Mouse (Mus musculus): ENCODE measurements around the gene Olfr283. TPM values are rescaled to one million over a fixed set of nuclear protein-coding genes. Genes with fewer than 3 reads are reported as not detected.

The Olfr283 gene
- polyA plus RNA-seq, 1 experiment from 2014 or later, result not detected

DNA sequence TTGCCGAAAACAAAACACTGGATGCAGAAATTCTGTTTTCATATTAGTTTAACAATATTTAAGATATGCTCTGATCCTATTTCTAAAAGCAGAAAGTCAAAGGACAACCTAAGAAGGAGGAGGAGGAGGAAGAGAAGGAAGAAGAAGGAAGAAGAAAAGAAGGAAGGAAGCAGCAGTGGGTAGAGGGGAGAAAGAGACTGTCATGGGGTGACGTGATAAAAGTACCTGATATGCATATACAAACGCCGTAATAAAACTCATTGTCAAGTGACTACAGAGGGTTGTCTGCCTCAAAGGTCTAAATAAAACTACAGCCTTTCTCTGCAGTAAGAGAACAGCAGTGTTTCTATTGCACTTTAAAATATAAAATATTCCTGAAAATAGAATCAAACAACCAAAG is 35.2 kb upstream of the Olfr283 start:
- no peak overlapping the region for H3K4me3 ChIP-seq (ENCODE audit: control insufficient read depth in 1 of 2, insufficient read depth in 1 of 2, low read depth in 1 of 2, low read length in 2 of 2)
- no peaks in the 10 kb centered on the region for H3K36me3 ChIP-seq (ENCODE audit: control insufficient read depth, insufficient read depth, low read length)
- 74% methylated on average over 4 of the region's 4 CpGs for WGBS
- no peaks in the 10 kb centered on the region for H3K9me3 ChIP-seq (ENCODE audit: control insufficient read depth, low read length)
- no peak overlapping the region for H3K4me2 ChIP-seq (ENCODE audit: low read length)
- no peak overlapping the region for H3K9ac ChIP-seq (ENCODE audit: low read length)
- H3K27me3 ChIP-seq (ENCODE audit: control insufficient read depth, insufficient read depth, low read length), result no peaks in the 10 kb centered on the region
- no peak overlapping the region for H3K27ac ChIP-seq (replicated peaks in 1 of 2; ENCODE audit: control insufficient read depth in 1 of 2, insufficient read depth in 1 of 2, low read depth in 2 of 2, low read length in 2 of 2)
- H3K4me1 ChIP-seq (ENCODE audit: control insufficient read depth in 2 of 2, insufficient read depth in 2 of 2, low read length in 2 of 2), result no peaks in the 10 kb centered on the region
- ATAC-seq (ENCODE audit: insufficient number of reproducible peaks, insufficient read depth, low FRiP score, low read depth), result no peak

DNA sequence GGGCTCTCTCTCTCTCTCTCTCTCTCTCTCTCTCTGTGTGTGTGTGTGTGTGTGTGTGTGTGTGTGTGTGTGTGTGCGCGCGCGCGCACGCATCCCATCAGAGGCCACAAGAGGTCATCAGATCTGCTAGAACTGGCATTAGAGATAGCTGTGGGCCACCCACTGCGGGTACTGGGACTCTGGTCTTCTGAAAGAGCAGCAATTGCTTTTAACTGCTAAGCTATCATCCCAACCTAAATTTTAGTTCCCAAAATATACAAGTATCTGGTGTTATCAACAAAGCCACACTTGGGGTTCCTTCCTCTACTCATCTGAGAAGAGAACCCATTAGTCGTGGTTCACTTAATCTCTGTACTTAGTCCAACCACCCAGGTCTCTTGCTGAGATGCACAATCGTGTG is 29.5 kb upstream of the Olfr283 start:
- ATAC-seq (ENCODE audit: insufficient number of reproducible peaks, insufficient read depth, low FRiP score, low read depth), result no peak
- no peaks in the 10 kb centered on the region for H3K4me1 ChIP-seq (ENCODE audit: control insufficient read depth in 2 of 2, insufficient read depth in 2 of 2, low read length in 2 of 2)
- H3K27me3 ChIP-seq (ENCODE audit: control insufficient read depth, insufficient read depth, low read length), result no peaks in the 10 kb centered on the region
- no peaks in the 10 kb centered on the region for H3K36me3 ChIP-seq (ENCODE audit: control insufficient read depth, insufficient read depth, low read length)
- no peak overlapping the region for H3K9ac ChIP-seq (ENCODE audit: low read length)
- no peak overlapping the region for H3K4me2 ChIP-seq (ENCODE audit: low read length)
- 88% methylated on average over 9 of the region's 9 CpGs for WGBS
- H3K9me3 ChIP-seq (ENCODE audit: control insufficient read depth, low read length), result no peaks in the 10 kb centered on the region
- H3K27ac ChIP-seq (replicated peaks in 1 of 2; ENCODE audit: control insufficient read depth in 1 of 2, insufficient read depth in 1 of 2, low read depth in 2 of 2, low read length in 2 of 2), result no peak overlapping the region
- no peak overlapping the region for H3K4me3 ChIP-seq (ENCODE audit: control insufficient read depth in 1 of 2, insufficient read depth in 1 of 2, low read depth in 1 of 2, low read length in 2 of 2)

DNA sequence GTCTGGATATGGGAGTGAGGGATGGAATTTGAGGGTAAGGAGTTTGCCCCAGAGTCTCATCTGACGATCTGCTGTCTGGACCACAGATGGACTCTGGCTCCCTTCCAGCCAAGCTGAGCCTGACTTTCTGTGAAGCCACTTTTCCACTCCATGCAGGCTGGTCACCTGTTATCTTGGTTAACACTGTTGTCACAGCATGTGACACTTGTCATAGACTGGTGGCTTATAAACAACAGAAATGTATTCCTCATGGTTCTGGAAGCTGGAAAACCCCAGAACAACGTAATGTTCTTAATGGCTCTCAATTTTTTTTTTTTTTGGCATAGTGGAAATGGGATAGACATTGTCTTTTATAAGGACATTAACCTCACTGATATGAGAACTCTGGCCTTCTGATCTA is 28.9 kb upstream of the Olfr283 start:
- no peaks in the 10 kb centered on the region for H3K4me1 ChIP-seq (ENCODE audit: control insufficient read depth in 2 of 2, insufficient read depth in 2 of 2, low read length in 2 of 2)
- no peak overlapping the region for H3K4me3 ChIP-seq (ENCODE audit: control insufficient read depth in 1 of 2, insufficient read depth in 1 of 2, low read depth in 1 of 2, low read length in 2 of 2)
- no peaks in the 10 kb centered on the region for H3K36me3 ChIP-seq (ENCODE audit: control insufficient read depth, insufficient read depth, low read length)
- H3K4me2 ChIP-seq (ENCODE audit: low read length), result no peak overlapping the region
- no peak overlapping the region for H3K9ac ChIP-seq (ENCODE audit: low read length)
- H3K9me3 ChIP-seq (ENCODE audit: control insufficient read depth, low read length), result no peaks in the 10 kb centered on the region
- 86% methylated on average over 2 of the region's 2 CpGs for WGBS
- no peaks in the 10 kb centered on the region for H3K27me3 ChIP-seq (ENCODE audit: control insufficient read depth, insufficient read depth, low read length)
- ATAC-seq (ENCODE audit: insufficient number of reproducible peaks, insufficient read depth, low FRiP score, low read depth), result no peak
- no peak overlapping the region for H3K27ac ChIP-seq (replicated peaks in 1 of 2; ENCODE audit: control insufficient read depth in 1 of 2, insufficient read depth in 1 of 2, low read depth in 2 of 2, low read length in 2 of 2)

DNA sequence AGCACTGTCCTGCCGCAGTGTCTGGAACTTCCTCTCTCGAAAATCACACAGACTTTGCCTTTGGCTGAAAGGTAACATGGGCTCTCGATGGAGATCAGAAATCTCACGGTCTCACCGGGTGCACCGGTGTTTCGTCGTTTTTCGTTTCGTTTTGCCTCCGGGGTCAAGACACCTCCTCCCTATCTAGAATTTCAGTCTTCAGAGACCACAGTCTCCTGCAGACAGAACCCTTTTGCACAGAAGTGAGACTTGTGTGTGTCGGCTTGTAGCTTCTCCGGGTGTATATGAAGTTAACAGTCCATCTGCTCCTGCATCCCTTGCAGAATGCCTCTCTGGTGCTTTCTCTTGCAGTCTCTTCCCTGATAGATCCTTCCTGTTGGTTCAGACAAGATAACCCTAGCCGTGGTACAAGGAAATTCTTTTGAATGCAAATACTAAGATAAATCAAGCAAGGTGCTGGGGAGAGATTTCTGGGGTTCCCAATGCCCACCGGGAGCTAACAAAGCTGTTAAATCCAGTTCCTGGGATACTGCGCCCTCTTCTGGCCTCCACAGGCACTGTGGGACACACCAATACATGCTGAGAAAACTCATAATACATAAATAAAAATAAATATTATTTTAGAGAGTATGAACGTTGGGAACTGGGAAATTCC is 27.8 kb upstream of the Olfr283 start:
- Histone ChIP-seq H3K9me3 (ENCODE audit: control insufficient read depth, low read length) (no peaks in the 10 kb centered on the region), H3K27me3 (ENCODE audit: control insufficient read depth, insufficient read depth, low read length) (no peaks in the 10 kb centered on the region), H3K27ac (replicated peaks in 1 of 2; ENCODE audit: control insufficient read depth in 1 of 2, insufficient read depth in 1 of 2, low read depth in 2 of 2, low read length in 2 of 2) (no peak overlapping the region), H3K4me1 (ENCODE audit: control insufficient read depth in 2 of 2, insufficient read depth in 2 of 2, low read length in 2 of 2) (no peaks in the 10 kb centered on the region), H3K4me2 (ENCODE audit: low read length) (no peak overlapping the region), H3K36me3 (ENCODE audit: control insufficient read depth, insufficient read depth, low read length) (no peaks in the 10 kb centered on the region), H3K9ac (ENCODE audit: low read length) (no peak overlapping the region), H3K4me3 (ENCODE audit: control insufficient read depth in 1 of 2, insufficient read depth in 1 of 2, low read depth in 1 of 2, low read length in 2 of 2) (no peak overlapping the region)
- no peak for ATAC-seq (ENCODE audit: insufficient number of reproducible peaks, insufficient read depth, low FRiP score, low read depth)
- WGBS, result 65% methylated on average over 17 of the region's 17 CpGs

DNA sequence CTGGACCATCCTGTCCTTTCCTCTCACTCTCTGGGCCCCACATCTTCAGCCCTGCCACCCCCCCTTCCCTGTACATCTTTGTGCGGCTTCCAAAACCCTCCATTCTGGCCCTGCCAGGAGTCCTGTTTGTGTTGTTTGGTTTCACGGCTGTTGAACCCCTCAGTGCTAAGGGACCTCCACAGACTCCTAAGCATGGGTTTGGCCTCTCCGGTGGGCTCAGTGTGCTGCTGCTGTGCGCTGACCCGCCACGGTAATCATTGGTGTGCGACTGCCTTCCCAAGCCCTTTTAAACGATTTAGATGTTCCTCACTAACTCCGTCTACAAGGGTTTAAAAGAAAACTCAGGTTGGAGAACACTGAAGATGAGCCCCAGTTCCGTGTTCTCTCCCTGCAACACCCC is 21.6 kb upstream of the Olfr283 start:
- Histone ChIP-seq H3K4me3 (ENCODE audit: control insufficient read depth in 1 of 2, insufficient read depth in 1 of 2, low read depth in 1 of 2, low read length in 2 of 2) (no peak overlapping the region), H3K27ac (replicated peaks in 1 of 2; ENCODE audit: control insufficient read depth in 1 of 2, insufficient read depth in 1 of 2, low read depth in 2 of 2, low read length in 2 of 2) (no peak overlapping the region), H3K9me3 (ENCODE audit: control insufficient read depth, low read length) (no peaks in the 10 kb centered on the region), H3K36me3 (ENCODE audit: control insufficient read depth, insufficient read depth, low read length) (no peaks in the 10 kb centered on the region), H3K27me3 (ENCODE audit: control insufficient read depth, insufficient read depth, low read length) (no peaks in the 10 kb centered on the region), H3K4me1 (ENCODE audit: control insufficient read depth in 2 of 2, insufficient read depth in 2 of 2, low read length in 2 of 2) (no peaks in the 10 kb centered on the region), H3K9ac (ENCODE audit: low read length) (no peak overlapping the region), H3K4me2 (ENCODE audit: low read length) (no peak overlapping the region)
- WGBS, result 86% methylated on average over 10 of the region's 10 CpGs
- ATAC-seq (ENCODE audit: insufficient number of reproducible peaks, insufficient read depth, low FRiP score, low read depth), result no peak

DNA sequence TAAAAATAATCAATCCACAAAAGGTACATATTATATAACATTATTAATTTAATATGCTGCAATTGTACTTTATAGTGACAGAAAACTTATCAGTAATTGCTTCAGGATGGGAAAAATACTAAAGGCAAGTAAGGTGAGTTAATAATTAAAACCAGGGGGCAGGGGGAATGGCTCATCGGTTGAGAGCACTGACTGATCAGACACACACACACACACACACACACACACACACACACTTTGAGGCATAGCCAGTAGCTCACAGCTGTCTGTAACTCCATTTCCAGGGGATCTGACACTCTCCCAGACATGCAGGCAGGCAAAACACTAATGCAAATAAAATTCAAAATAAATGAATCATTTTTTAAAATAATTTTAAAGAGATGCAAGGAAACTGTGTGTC is 16.4 kb upstream of the Olfr283 start:
- WGBS, result 74% methylated on average over 1 of the region's 1 CpGs
- H3K9me3 ChIP-seq (ENCODE audit: control insufficient read depth, low read length), result no peaks in the 10 kb centered on the region
- H3K4me3 ChIP-seq (ENCODE audit: control insufficient read depth in 1 of 2, insufficient read depth in 1 of 2, low read depth in 1 of 2, low read length in 2 of 2), result no peak overlapping the region
- H3K27me3 ChIP-seq (ENCODE audit: control insufficient read depth, insufficient read depth, low read length), result no peaks in the 10 kb centered on the region
- no peak for ATAC-seq (ENCODE audit: insufficient number of reproducible peaks, insufficient read depth, low FRiP score, low read depth)
- no peak overlapping the region for H3K9ac ChIP-seq (ENCODE audit: low read length)
- no peak overlapping the region for H3K27ac ChIP-seq (replicated peaks in 1 of 2; ENCODE audit: control insufficient read depth in 1 of 2, insufficient read depth in 1 of 2, low read depth in 2 of 2, low read length in 2 of 2)
- no peaks in the 10 kb centered on the region for H3K36me3 ChIP-seq (ENCODE audit: control insufficient read depth, insufficient read depth, low read length)
- H3K4me2 ChIP-seq (ENCODE audit: low read length), result no peak overlapping the region
- no peaks in the 10 kb centered on the region for H3K4me1 ChIP-seq (ENCODE audit: control insufficient read depth in 2 of 2, insufficient read depth in 2 of 2, low read length in 2 of 2)

DNA sequence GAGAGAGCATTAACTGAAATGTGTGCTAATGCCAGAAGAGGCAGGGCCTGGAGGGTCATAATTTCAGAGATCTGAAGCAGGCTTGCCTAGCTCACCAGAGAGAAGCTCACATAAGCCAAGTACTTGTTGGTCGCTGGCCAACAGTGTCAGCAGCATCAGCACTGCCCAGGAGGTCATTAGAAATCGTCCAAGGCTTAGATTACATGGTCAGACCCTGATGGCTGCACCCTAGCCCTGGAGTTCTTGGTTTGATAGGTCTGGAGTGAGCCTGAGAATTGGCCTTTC is 11.1 kb upstream of the Olfr283 start:
- no peak for ATAC-seq (ENCODE audit: insufficient number of reproducible peaks, insufficient read depth, low FRiP score, low read depth)

DNA sequence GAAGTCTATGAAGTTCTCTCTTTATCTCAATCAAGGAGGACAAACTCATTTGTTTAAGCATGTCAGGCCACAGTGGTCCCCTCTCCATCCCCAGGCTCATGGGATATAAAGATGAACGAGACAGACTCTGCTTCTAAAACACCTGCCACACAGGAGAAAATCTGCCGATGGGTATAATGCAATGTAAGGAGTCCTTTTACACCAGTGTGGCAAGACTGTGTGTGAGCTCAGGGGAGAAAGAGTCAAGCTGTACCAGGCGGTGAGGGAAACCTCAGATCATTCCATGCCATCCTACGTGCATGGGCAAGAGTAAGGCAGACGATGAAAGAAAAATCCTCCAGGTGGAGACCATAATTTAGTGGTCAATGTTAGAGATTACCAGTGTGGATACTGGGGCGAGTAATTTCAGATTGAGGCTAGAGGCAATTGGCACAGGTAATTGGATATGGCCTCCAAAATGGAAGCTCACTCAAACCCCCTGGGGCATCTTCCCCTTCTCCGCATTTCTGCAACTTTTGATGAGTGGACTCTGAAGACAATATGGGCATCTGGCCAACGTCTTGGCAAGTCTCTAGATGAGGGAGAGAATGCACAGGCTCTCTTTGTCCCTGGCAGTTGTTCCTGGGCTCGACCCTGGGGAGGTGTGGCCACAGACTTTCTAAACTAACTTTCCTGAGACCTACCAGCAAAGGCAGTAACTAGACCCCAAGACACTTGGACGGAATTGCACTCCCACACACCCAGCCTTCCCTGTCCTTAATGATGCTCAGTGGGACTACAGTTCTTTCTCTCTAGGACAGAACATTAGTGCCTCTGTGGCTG is 10.5 kb upstream of the Olfr283 start:
- ATAC-seq (ENCODE audit: insufficient number of reproducible peaks, insufficient read depth, low FRiP score, low read depth), result no peak
- Histone ChIP-seq H3K27ac (replicated peaks in 1 of 2; ENCODE audit: control insufficient read depth in 1 of 2, insufficient read depth in 1 of 2, low read depth in 2 of 2, low read length in 2 of 2) (no peak overlapping the region), H3K4me1 (ENCODE audit: control insufficient read depth in 2 of 2, insufficient read depth in 2 of 2, low read length in 2 of 2) (no peaks in the 10 kb centered on the region; a peak in 1 of 4 replicates), H3K9me3 (ENCODE audit: control insufficient read depth, low read length) (no peaks in the 10 kb centered on the region), H3K4me2 (ENCODE audit: low read length) (no peak overlapping the region), H3K27me3 (ENCODE audit: control insufficient read depth, insufficient read depth, low read length) (no peaks in the 10 kb centered on the region), H3K9ac (ENCODE audit: low read length) (no peak overlapping the region), H3K36me3 (ENCODE audit: control insufficient read depth, insufficient read depth, low read length) (no peaks in the 10 kb centered on the region), H3K4me3 (ENCODE audit: control insufficient read depth in 1 of 2, insufficient read depth in 1 of 2, low read depth in 1 of 2, low read length in 2 of 2) (no peak overlapping the region)
- 68% methylated on average over 10 of the region's 10 CpGs for WGBS

More for the DNA sequence above, 11.1 kb upstream of the Olfr283 start:
- no peaks in the 10 kb centered on the region; a peak in 1 of 4 replicates for H3K4me1 ChIP-seq (ENCODE audit: control insufficient read depth in 2 of 2, insufficient read depth in 2 of 2, low read length in 2 of 2)
- no peak overlapping the region for H3K4me2 ChIP-seq (ENCODE audit: low read length)
- H3K9ac ChIP-seq (ENCODE audit: low read length), result no peak overlapping the region
- no peaks in the 10 kb centered on the region for H3K36me3 ChIP-seq (ENCODE audit: control insufficient read depth, insufficient read depth, low read length)
- no peaks in the 10 kb centered on the region for H3K27me3 ChIP-seq (ENCODE audit: control insufficient read depth, insufficient read depth, low read length)
- H3K27ac ChIP-seq (replicated peaks in 1 of 2; ENCODE audit: control insufficient read depth in 1 of 2, insufficient read depth in 1 of 2, low read depth in 2 of 2, low read length in 2 of 2), result no peak overlapping the region
- no peak overlapping the region for H3K4me3 ChIP-seq (ENCODE audit: control insufficient read depth in 1 of 2, insufficient read depth in 1 of 2, low read depth in 1 of 2, low read length in 2 of 2)
- H3K9me3 ChIP-seq (ENCODE audit: control insufficient read depth, low read length), result no peaks in the 10 kb centered on the region
- WGBS, result 24% methylated on average over 2 of the region's 2 CpGs

Data from heart, embryonic 14.5 days (tissue).